Mouse (Mus musculus): ENCODE measurements around the gene Syt14.

Gene Syt14

DNA sequence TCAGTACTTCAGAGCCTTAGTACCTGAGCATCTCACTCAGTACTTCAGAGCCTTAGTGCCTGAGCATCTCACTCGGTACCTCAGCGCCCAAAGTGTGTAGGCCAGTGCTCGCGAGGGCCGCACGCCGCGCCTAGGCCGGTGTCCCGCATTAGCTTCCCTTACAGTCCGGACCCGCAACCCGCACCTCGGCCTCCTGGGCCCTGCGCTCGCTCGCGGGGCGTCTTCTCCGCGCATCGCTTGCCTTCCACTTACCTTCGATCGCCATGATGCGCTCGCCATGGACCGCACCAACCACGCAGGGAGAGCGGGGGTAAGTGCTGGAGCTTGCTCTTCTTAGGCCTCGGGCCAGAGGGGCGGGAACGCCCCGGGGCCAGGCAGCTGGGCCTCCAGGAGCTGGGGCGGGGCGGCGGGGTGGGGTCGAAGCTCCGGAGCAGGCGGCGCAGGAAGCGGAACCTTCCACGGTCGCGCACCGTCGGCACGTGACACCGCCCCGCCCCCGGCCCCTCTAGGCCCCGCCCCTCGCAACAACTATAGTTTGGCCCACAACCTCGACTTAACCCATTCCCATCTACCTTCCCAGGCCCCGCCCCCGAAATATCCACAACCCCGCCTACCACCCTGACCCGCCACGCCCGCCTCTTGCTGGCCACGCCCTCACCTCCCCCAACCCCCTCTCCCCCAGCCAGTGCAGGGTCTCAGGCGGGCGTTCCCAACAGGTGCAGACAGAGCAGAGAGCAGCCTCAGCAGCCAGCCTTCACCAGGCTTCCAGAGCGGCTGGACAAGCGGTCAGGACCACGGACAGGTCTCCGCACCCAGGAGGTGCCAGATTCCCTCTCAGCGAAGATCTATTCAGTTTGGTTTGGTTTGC lies at the start of gene Syt14:
Syt14 (minus strand) TSS at position 405 of the 868 bp plus-strand sequence.
- DNase-seq (ENCODE audit: low spot score): peak; percentile 85

- peak; percentile 19 for DNase-seq (ENCODE audit: low spot score)
Observed at GRCm38 (mm10) chr1:193084016-193084415, 48.4 kb upstream of the Syt14 start.

GRCm38 (mm10) chr1:193083051-193083450 lies 47.5 kb upstream of the Syt14 start:
- no peak for DNase-seq (ENCODE audit: low spot score)

- DNase-seq (ENCODE audit: low spot score): no peak
Observed at GRCm38 (mm10) chr1:193082311-193082921, 46.8 kb upstream of the Syt14 start.

- DNase-seq (ENCODE audit: low spot score): no peak
Observed at GRCm38 (mm10) chr1:193062618-193063017, 27.0 kb upstream of the Syt14 start.

DNA sequence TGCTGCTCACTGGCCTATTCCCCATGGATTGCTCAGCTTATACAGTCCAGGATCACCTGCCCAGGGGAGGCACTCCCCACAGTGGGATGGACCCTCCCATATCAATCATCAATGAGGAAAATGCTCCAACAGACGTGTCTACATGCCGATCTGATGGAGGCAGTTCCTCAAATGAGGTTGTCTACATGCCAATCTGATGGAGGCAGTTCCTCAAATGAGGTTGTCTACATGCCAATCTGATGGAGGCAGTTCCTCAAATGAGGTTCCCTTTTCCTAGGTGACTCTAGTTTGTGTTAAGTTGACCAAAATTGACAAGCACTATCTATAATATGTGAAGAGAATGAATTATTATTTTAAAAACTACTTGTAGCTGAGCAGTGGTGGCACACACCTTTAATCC lies 24.6 kb upstream of the Syt14 start:
- no peak for DNase-seq (ENCODE audit: low spot score)

- no peak for DNase-seq (ENCODE audit: low spot score)
Observed at GRCm38 (mm10) chr1:193059596-193059995, 24.0 kb upstream of the Syt14 start.

DNA sequence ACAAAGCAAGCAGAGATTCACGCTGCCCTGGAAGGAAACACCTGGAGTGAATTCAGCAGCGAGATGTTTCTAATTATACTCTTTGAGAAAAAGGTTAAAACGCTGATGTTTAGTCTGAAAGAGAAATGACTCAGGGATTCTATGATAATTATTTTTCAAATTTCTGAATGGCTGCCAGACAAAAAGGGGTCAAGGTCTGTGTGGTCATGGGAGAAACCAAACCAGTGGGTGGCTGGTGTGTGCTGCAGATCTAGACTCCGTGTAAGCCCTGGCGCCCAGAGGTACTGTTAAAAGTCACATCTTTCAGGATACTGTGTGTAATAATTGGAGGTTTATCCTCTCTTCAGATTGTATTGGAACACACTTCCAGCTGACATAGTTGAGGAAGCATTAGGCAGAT lies 18.8 kb upstream of the Syt14 start:
- no peak for DNase-seq (ENCODE audit: low spot score)

- no peak for DNase-seq (ENCODE audit: low spot score)
Observed at GRCm38 (mm10) chr1:193053065-193053464, 17.5 kb upstream of the Syt14 start.

- DNase-seq (ENCODE audit: low spot score): no peak
Observed at GRCm38 (mm10) chr1:193047616-193048015, 12.0 kb upstream of the Syt14 start.

- DNase-seq (ENCODE audit: low spot score): no peak
Observed at GRCm38 (mm10) chr1:193042760-193043295, 7.3 kb upstream of the Syt14 start.

- DNase-seq (ENCODE audit: low spot score): peak; percentile 44
Observed at GRCm38 (mm10) chr1:193034951-193035370, 614 bp downstream of the Syt14 start.

DNA sequence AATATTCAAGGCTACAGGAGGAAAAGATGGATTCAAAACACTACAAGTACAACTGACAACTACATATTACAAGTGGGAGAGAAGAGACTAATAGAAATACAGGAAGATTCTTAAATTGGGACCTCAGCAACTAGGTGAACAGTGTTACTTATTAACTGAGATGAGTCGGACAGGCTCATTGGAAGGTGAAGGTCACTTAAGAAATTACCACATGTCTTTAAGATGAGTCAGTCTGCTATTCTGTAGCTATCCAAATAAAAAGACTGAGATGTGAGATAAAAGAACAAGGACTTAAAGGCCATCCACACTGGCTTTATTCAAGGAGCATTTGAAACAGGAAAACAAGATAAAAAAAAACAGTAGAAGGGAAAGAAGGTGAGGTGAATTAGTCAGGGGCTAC lies 11.3 kb downstream of the Syt14 start:
- no peak for DNase-seq (ENCODE audit: low spot score)

DNA sequence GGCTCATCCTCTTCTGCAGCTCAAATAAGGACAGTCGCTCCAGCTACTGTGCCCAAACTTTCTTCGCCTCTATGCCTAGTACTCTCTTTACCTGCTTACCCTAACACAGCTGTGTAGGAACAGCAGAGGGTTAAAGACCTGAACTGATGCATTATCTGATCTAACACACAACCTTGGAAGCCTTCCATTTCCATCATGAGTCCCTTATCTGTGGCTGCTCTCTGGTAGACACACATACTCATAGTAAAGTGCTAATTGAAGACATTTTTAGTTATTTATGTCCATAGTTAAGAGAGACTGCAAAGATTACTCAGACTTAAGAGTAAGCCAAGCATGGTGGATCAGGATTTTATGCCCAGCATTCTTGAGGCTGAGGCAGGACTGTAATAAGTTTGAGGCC lies 23.2 kb downstream of the Syt14 start:
- no peak for DNase-seq (ENCODE audit: low spot score)

GRCm38 (mm10) chr1:193011000-193011769 lies 24.4 kb downstream of the Syt14 start:
- DNase-seq (ENCODE audit: low spot score): peak; percentile 85

DNA sequence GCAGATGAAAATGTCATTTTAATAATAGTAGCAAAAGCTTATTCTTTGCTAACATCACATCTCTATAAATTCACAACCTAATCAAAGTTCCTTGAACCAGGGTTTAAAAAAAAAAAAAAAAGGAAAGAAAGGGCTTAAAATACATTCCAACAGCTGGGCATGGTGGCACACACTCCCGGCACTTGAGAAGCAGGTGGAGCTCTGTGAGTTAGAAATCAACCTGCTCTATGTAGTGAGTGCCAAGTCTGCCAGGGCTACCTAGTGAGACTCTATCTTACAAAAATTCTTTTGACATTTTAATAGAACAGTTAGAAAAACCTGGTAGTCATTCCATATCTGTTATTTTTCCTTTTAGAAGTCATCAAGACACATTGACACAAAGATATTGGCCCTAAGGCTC lies 31.0 kb downstream of the Syt14 start:
- DNase-seq (ENCODE audit: low spot score): no peak

GRCm38 (mm10) chr1:193003953-193004352 lies 31.6 kb downstream of the Syt14 start:
- no peak for DNase-seq (ENCODE audit: low spot score)

DNA sequence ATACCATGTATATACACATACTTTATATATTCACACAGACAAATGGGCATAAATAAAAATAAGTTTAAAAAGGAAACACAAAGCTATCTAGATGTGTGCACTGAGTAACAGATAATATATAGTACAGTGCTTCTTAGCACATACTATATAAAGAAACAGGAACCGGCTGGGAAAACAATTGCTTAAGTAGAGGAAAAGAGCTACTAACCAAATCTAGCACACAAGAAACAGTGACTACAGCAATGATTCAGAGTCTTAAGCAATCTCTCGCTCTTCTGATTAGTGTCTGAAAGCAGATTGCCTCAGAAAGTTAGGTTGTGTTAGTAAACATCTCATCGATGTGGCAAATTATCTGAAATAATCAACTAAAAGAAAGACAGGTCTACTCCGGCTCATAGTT lies 33.3 kb downstream of the Syt14 start:
- no peak for DNase-seq (ENCODE audit: low spot score)

- peak; percentile 89 for DNase-seq (ENCODE audit: low spot score)
Observed at GRCm38 (mm10) chr1:193001587-193001986, 34.0 kb downstream of the Syt14 start.

- peak; percentile 58 for DNase-seq (ENCODE audit: low spot score)
Observed at GRCm38 (mm10) chr1:193000908-193001307, 34.7 kb downstream of the Syt14 start.

GRCm38 (mm10) chr1:192994179-192994873 lies 41.2 kb downstream of the Syt14 start:
- DNase-seq (ENCODE audit: low spot score): peak; percentile 66

DNA sequence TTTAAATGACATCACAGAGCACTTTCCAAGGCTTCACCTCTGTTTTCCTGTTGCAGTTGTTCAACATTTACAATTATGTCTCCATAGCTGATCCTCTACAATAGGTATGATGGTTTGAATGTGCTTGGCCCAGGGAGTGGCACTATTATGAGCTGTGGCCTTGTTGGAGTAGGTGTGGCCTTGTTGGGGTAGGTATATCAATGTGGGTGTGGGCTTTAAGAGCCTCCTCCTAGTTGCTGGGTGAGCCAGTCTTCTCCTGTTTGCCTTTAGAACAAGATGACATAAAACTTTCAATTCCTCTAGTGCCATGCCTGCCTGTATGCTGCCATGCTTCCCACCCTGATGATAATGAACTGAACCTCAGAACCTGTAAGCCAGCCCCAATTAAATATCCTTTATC lies 42.1 kb downstream of the Syt14 start:
- peak; percentile 48 for DNase-seq (ENCODE audit: low spot score)
